Mouse (Mus musculus): ENCODE measurements at regions not wholly inside any gene's neighbourhood (a gene's known extent, or its start where the extent isn't known, plus 50 kb on each side); places are given as distances from the start of the nearest gene placed in this dataset.

- TF ChIP-seq CTCF (IDR thresholded peaks at IDR 0.05; ENCODE audit: extremely low read depth, insufficient read depth, insufficient read length, insufficient replicate concordance): no peak
- TF ChIP-seq POLR2A (IDR thresholded peaks at IDR 0.05; ENCODE audit: low read depth, low read length): no peak
Observed at GRCm38 (mm10) chr7:137909456-137909855, 472.0 kb downstream of the Glrx3 start.
